Mouse (Mus musculus) cerebellum, adult 11-12 months (tissue): ENCODE measurements around the gene Bri3bp.
"Not testable (repeated sequence)": the region's sequence is repeated elsewhere in the genome, so short reads cannot be mapped to it uniquely, and the experiment has no call there.

ENCODE experiments used
- DNase-seq: peaks from one replicate; pipeline ENCODE4 v3.0.0; 2022

Bri3bp gene

DNA sequence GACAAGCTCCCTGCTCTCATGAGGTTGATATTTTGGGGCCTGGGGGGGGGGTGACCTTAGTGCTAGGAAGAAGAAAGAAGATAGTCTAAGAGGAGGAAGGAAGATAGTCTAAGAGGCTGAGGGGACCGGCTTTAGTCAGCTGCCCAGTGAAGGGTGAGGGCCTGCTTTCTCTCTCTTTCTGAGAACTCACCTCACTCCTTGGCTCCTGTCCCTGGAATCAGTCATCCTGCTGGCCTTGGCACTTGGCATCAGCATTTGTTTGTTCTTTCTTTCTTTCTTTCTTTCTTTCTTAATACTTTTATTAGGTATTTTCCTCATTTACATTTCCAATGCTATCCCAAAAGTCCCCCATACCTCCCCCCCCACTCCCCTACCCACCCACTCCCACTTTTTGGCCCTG lies 44.7 kb downstream of the Bri3bp start:
- no peak for DNase-seq

- peak; percentile 88 for DNase-seq
Measured at GRCm38 (mm10) chr5:125487375-125488115, 46.2 kb downstream of the Bri3bp start.

DNA sequence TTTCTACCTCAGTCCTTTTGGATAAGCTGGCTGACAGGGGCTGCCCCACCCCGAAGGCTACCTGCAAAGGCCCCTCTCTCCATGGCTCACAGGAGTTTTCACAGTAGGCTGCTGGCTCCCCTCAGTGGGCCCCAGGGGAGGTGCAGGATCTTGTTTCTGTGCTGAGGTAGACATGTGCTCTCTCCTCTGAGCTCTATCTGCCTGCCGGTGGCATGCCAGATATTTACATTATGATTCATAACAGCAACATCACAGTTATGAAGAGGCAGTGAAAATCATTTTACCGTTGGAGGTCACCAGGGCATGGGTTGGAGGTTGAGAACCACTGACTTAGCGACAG lies 46.7 kb downstream of the Bri3bp start:
- DNase-seq, result no peak

DNA sequence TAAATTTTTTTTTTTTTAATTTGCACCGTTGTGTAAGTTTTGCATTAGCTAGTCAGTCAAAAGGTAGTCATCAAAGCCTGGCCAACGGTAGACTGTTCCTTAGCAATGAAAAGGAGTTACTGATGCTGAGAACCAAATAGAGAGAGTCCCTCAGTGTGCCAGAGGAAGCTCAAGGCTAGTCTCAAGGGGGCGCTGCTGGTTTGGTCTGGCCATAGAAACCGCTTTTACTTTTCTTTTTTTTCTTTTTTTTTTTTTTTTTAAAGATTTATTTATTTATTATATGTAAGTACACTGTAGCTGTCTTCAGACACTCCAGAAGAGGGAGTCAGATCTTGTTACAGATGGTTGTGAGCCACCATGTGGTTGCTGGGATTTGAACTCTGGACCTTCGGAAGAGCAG lies 47.6 kb downstream of the Bri3bp start:
- DNase-seq, result not testable (repeated sequence)

DNA sequence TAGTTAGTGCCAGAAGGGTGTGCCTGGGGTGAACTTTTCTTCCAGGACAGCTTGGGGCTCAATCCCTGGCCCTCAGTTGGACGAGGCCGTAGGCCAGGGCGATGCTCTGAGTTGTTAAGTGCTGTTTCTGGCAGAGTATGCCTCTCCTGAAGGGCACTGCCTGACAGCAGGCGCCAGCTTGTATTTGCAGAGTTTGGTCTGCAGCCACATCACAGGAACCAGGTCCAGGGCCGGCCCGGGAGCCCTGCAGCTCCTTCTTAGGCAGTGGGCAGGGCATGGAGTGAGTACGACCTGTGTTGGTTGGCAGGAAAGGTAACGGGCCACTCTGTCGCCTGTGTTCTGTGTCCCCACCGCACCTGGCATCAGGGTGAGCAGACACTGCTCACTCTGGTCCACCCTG lies 49.7 kb downstream of the Bri3bp start:
- peak; percentile 83 for DNase-seq

- no peak for DNase-seq
Measured at GRCm38 (mm10) chr5:125492379-125493092, 51.2 kb downstream of the Bri3bp start.

- DNase-seq, result no peak
Measured at GRCm38 (mm10) chr5:125493093-125493423, 51.7 kb downstream of the Bri3bp start.

- DNase-seq, result no peak
Measured at GRCm38 (mm10) chr5:125495655-125496054, 54.3 kb downstream of the Bri3bp start.

DNA sequence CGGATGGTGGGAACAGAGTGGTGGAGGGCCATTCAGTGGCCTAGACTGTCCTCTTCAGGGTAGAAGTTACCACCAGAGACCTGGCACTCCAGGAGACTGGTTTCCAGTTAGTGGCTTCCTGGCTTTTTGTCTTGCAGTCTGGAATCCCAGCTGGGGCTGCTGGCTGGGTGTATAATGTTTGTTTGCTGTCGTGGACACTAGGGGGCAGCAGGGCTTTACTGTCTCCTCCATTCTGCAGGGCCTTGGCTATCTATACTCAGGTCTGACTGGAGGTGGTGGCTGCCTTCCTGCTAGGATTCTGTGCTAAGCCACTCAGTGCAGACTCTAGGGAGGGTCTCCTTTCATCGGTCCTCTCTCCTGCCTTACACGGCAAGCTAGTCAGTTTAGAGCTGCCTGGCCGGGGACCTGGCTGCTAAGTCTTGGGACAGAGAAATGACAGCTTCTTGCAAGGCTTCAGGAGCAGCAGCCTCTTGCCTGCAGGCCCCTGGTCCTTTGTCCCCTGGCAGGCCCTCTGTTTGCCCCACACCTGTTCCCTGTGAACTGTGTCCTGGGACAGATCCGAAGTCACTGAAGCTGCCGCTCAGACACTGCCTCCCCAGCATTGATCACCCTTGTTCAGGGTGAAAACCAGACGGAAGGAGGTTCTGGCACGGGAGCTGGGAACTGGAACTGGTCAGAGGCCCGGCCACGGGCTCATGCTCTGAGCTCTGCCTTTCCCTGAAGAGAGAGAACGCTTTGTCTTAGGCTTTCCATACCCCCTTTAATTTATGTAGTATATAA lies 56.6 kb downstream of the Bri3bp start:
- peak; percentile 78 for DNase-seq

DNA sequence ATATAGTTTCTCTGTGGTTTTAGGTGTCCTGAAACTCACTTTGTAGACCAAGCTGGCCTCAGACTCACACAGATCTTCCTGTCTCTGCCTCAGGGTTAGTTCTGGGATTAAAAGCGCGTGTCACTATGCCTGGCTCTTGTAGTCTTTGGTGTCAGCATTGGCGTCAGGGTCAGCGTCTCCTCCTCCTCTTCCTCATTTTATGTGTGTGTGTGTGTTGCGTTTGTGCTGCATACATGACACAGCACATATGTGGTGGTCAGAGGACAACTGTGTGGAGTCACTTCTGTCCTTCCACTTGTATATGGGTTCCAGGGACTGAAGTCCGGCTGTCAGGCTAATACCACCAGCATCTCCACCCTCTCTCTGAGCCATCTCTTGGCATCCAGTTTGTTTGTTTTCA lies 60.1 kb downstream of the Bri3bp start:
- DNase-seq, result no peak

- DNase-seq, result no peak
Measured at GRCm38 (mm10) chr5:125502186-125502585, 60.8 kb downstream of the Bri3bp start.

- DNase-seq, result no peak
Measured at GRCm38 (mm10) chr5:125503628-125504027, 62.3 kb downstream of the Bri3bp start.

DNA sequence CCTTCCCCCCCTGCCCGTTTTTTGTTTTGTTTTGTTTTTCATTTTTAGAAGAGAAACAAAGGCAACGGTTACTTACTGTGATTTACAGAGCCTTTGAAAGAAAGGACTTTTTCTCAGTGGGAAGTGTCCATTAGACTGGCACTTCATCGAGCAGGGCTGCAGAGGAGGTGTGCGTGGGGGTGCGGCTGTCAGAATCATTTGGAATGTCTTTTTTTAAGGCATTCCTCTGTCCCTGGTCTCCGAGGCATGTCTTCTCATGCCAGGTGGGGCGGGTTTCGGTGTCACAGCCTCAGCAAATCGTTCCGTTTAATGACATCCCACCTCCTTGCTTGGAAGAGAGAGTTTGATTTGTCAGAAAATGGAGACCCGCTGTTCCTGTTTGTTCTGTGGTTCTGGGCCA lies 63.3 kb downstream of the Bri3bp start:
- DNase-seq, result no peak

DNA sequence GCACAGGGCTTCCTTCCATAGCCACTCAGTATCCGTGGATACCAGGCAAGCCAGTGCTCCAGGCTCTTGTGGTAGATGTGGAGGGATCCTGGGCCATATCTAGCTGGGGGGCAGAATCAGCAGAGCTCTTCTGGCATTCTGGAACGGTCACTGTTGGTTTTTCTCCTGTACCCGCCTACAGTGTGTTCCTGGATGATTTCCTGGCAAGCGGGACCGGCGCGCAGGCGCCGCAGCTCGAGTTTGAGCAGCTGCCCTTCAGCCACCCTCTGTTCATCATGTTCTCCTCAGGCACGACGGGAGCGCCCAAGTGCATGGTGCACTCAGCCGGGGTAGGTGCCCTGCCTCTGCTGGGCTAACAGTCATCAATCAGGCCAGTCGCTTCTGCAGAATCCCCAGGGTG lies 64.6 kb downstream of the Bri3bp start:
- DNase-seq, result no peak

DNA sequence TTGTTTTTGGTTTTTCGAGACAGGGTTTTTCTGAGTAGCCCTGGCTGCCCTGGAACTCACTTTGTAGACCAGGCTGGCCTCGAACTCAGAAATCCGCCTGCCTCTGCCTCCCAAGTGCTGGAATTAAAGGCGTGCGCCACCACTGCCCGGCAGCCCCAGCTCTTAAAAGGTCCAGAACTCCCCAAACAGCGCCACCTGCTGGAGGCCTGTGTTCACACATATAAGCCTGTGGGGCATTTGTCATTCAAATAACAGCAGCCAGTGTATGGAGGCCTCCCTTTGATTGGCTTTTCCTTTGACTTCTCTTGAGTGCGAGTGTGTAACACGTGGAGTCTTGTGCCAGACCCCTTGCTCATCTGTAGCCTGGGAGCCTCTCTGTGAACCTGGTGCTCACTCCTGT lies 66.2 kb downstream of the Bri3bp start:
- no peak for DNase-seq

DNA sequence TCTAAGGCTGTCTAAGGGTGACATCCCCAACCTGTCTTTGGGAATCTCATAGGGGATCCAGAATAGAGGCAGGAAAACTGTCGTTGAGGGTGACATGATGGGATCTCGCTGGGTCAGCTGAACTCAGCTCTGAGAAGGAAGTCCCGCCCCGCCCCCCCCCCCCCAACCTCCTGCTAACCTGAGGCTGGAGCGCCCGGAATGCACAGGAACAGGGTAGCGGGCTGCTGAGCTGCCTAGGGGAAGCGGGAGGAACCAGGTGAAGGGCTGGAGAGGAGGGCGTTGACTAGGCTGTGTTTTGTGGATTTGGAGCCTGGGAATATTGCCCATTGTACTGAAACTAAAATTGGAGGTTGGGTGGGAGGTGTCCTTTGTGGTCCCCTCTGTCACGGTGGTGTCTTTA lies 66.6 kb downstream of the Bri3bp start:
- DNase-seq, result no peak

DNA sequence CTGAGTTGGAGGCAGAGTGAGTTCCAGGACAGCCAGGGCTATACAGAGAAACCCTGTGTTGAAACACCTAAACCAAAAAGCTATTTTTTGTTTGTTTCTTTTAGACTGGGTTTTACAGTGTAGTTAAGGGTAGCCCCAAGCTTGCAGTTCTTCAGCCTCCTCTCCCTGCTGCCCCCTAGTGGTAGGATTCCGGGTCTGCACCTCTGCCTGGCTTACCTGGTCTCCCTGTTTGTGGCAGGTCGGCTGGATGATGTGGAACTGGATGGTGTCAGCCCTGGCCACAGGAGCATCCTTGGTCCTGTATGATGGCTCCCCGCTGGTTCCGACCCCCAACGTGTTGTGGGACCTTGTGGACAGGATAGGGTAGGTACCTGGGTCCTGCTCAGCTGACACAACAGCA lies 68.2 kb downstream of the Bri3bp start:
- peak; percentile 52 for DNase-seq
